Mouse (Mus musculus) ovary, postnatal 10 days (tissue): ENCODE measurements around the gene Wdr48.

Experiments used
- DNase-seq: peaks from one replicate; pipeline ENCODE4 v3.0.0; 2022; ENCODE audit warnings: low spot score

Wdr48 gene

GRCm38 (mm10) chr9:119970221-119970620, 75.5 kb downstream of the Wdr48 start:
- DNase-seq = no peak

GRCm38 (mm10) chr9:119970763-119971656, 76.3 kb downstream of the Wdr48 start:
- no peak for DNase-seq

- no peak for DNase-seq
Observed at GRCm38 (mm10) chr9:119972166-119972565, 77.5 kb downstream of the Wdr48 start.

GRCm38 (mm10) chr9:119972582-119972981, 77.9 kb downstream of the Wdr48 start:
- no peak for DNase-seq

- DNase-seq = no peak
Observed at GRCm38 (mm10) chr9:119973281-119973680, 78.6 kb downstream of the Wdr48 start.

- no peak for DNase-seq
Observed at GRCm38 (mm10) chr9:119973869-119974520, 79.3 kb downstream of the Wdr48 start.

- DNase-seq = no peak
Observed at GRCm38 (mm10) chr9:119974609-119975008, 79.9 kb downstream of the Wdr48 start.

- no peak for DNase-seq
Observed at GRCm38 (mm10) chr9:119975286-119975685, 80.6 kb downstream of the Wdr48 start.
